Mouse (Mus musculus) heart, embryonic 11.5 days (tissue): Measurements from ENCODE around the gene Tgm7. TPM values are rescaled to one million over a fixed set of nuclear protein-coding genes. Genes with fewer than 3 reads are reported as not detected.

Experiments used
- ATAC-seq: fragments of 200-750 bp; cut with Nextera tagmentation; replicated peaks from 2 replicates; pipeline ENCODE4 v1.8.0; 2017; ENCODE audit warnings: moderate library complexity; ENCODE audit not compliant: insufficient number of reproducible peaks, low FRiP score, low TSS enrichment
- H3K27ac ChIP-seq: fragments of 300-500 bp; sonication (generic); 2 replicates; pipeline ENCODE4 v1.5.1; 2014; ENCODE audit warnings: mild to moderate bottlenecking, low read depth, low read length
- H3K27me3 ChIP-seq: fragments of 300-500 bp; sonication (generic); 2 replicates; pipeline ENCODE4 v1.6.1; 2014; ENCODE audit warnings: mild to moderate bottlenecking, low read length, mixed read lengths; ENCODE audit not compliant: control insufficient read depth, insufficient read depth
- H3K36me3 ChIP-seq: fragments of 300-500 bp; sonication (generic); 2 replicates; pipeline ENCODE4 v1.6.1; 2014; ENCODE audit warnings: mild to moderate bottlenecking, low read length, moderate library complexity, mixed read lengths; ENCODE audit not compliant: control insufficient read depth, insufficient read depth
- H3K4me1 ChIP-seq: fragments of 300-500 bp; sonication (generic); 2 replicates; pipeline ENCODE4 v1.6.1; 2014; ENCODE audit warnings: low read length; ENCODE audit not compliant: control insufficient read depth, insufficient read depth
- H3K4me2 ChIP-seq: fragments of 300-500 bp; sonication (generic); 2 replicates; pipeline ENCODE4 v1.6.1; 2014; ENCODE audit warnings: mild to moderate bottlenecking, moderate library complexity
- H3K4me3 ChIP-seq: fragments of 300-500 bp; sonication (generic); 2 replicates; pipeline ENCODE4 v1.5.1; 2014; ENCODE audit warnings: low read depth, low read length
- H3K9ac ChIP-seq: fragments of 300-500 bp; sonication (generic); 2 replicates; pipeline ENCODE4 v1.6.1; 2014; ENCODE audit warnings: mild to moderate bottlenecking, low read depth, low read length, moderate library complexity
- H3K9me3 ChIP-seq: fragments of 300-500 bp; sonication (generic); replicated peaks from 2 replicates; pipeline ENCODE4 v1.6.1; 2016; ENCODE audit warnings: low read length; ENCODE audit not compliant: control insufficient read depth
- WGBS: fragments of 180-500 bp; shearing (Covaris S2); extraction: QIAGEN DNeasy Blood & Tissue Kit; methylation state at CpG from one replicate; pipeline ENCODE4 v1.1.7; 2014; ENCODE audit not compliant: insufficient replicate concordance; 5-methylcytosine and 5-hydroxymethylcytosine counted together
- polyA plus RNA-seq: library from polyadenylated mRNA; unstranded; fragments of >200 nt; fragmentation: Nextera tagmentation; extraction: Ambion mirVana; gene quantifications from 2 replicates; pipeline ENCODE4 v1.2.1, GENCODE M21; 2014

Tgm7 gene
- not detected in 2 replicates for polyA plus RNA-seq

GRCm38 (mm10) chr2:121109695-121110094 lies at the start of gene Tgm7:
TSS of gene Tgm7 (minus strand) at chr2:121109795.
- Histone ChIP-seq H3K9me3 (no peaks in the 10 kb centered on the region), H3K27ac (no peak within 1 kb of the TSS), H3K4me1 (0 out of 2 replicates have a peak, but pooled peaks cover 2% of the 10 kb centered on the region), H3K4me3 (no peak within 1 kb of the TSS), H3K36me3 (no peaks in the 10 kb centered on the region), H3K27me3 (no peaks in the 10 kb centered on the region), H3K4me2 (no peak within 1 kb of the TSS), H3K9ac (no peak within 1 kb of the TSS)
- ATAC-seq = no peak
- 85% methylated on average over 4 of the region's 4 CpGs for WGBS

GRCm38 (mm10) chr2:121153100-121153499 lies 43.5 kb upstream of the Tgm7 start:
- 81% methylated on average over 3 of the region's 3 CpGs for WGBS
- no peaks in the 10 kb centered on the region for H3K9me3 ChIP-seq

GRCm38 (mm10) chr2:121149679-121150078 lies 40.1 kb upstream of the Tgm7 start:
- Histone ChIP-seq H3K9me3 (no peaks in the 10 kb centered on the region), H3K9ac (no peak overlapping the region), H3K36me3 (peaks cover 9% of the 10 kb centered on the region), H3K27ac (no peak overlapping the region), H3K4me2 (no peak overlapping the region), H3K27me3 (no peaks in the 10 kb centered on the region), H3K4me3 (no peak overlapping the region), H3K4me1 (no peaks in the 10 kb centered on the region)
- WGBS = 76% methylated on average over 5 of the region's 5 CpGs
- ATAC-seq = no peak

More at GRCm38 (mm10) chr2:121153100-121153499, 43.5 kb upstream of the Tgm7 start:
- ATAC-seq = no peak
- Histone ChIP-seq H3K4me3 (no peak overlapping the region), H3K36me3 (peaks cover 6% of the 10 kb centered on the region), H3K9ac (no peak overlapping the region), H3K27ac (no peak overlapping the region), H3K27me3 (no peaks in the 10 kb centered on the region), H3K4me2 (no peak overlapping the region), H3K4me1 (no peaks in the 10 kb centered on the region)

GRCm38 (mm10) chr2:121142415-121142814 lies 32.8 kb upstream of the Tgm7 start:
- no peak for ATAC-seq
- Histone ChIP-seq H3K36me3 (peaks cover 9% of the 10 kb centered on the region), H3K4me2 (no peak overlapping the region), H3K27me3 (no peaks in the 10 kb centered on the region), H3K27ac (no peak overlapping the region), H3K9me3 (no peaks in the 10 kb centered on the region), H3K9ac (no peak overlapping the region), H3K4me1 (peaks cover 18% of the 10 kb centered on the region), H3K4me3 (no peak overlapping the region)
- WGBS = 74% methylated on average over 2 of the region's 2 CpGs

GRCm38 (mm10) chr2:121141216-121142035 lies 31.8 kb upstream of the Tgm7 start:
- Histone ChIP-seq H3K27me3 (no peaks in the 10 kb centered on the region), H3K4me2 (peak overlapping the region; percentile 88), H3K27ac (peak overlapping the region; percentile 88), H3K4me3 (peak overlapping the region; percentile 65), H3K4me1 (peaks cover 18% of the 10 kb centered on the region), H3K9ac (peak overlapping the region; percentile 77), H3K9me3 (no peaks in the 10 kb centered on the region), H3K36me3 (peaks cover 9% of the 10 kb centered on the region)
- no peak for ATAC-seq
- WGBS = 72% methylated on average over 16 of the region's 16 CpGs

GRCm38 (mm10) chr2:121140018-121140882 lies 30.7 kb upstream of the Tgm7 start, which contains the start of the genes Adal and Lcmt2:
TSS of gene Adal (plus strand) at chr2:121140428.
TSS of gene Lcmt2 (minus strand) at chr2:121140653.
- peak within 1 kb of the TSS; percentile 88 for H3K27ac ChIP-seq
- H3K4me2 ChIP-seq = peak within 1 kb of the TSS; percentile 88
- H3K9ac ChIP-seq = peak within 1 kb of the TSS; percentile 77
- H3K4me3 ChIP-seq = peak within 1 kb of the TSS; percentile 65
- peak; percentile 90 for ATAC-seq
- peaks cover 18% of the 10 kb centered on the region for H3K4me1 ChIP-seq
- H3K27me3 ChIP-seq = no peaks in the 10 kb centered on the region
- H3K36me3 ChIP-seq = peaks cover 9% of the 10 kb centered on the region
- WGBS = under 1% methylated on average over 84 of the region's 87 CpGs
- H3K9me3 ChIP-seq = no peaks in the 10 kb centered on the region

- ATAC-seq = no peak; the same call in 1 of the 2 replicates
- H3K27ac ChIP-seq = peak overlapping the region; percentile 88
- 46% methylated on average over 29 of the region's 29 CpGs for WGBS
- peaks cover 9% of the 10 kb centered on the region for H3K36me3 ChIP-seq
- peak overlapping the region; percentile 75 for H3K9ac ChIP-seq
- H3K4me2 ChIP-seq = peak overlapping the region; percentile 88
- peaks cover 18% of the 10 kb centered on the region for H3K4me1 ChIP-seq
- peak overlapping the region; percentile 65 for H3K4me3 ChIP-seq
- H3K27me3 ChIP-seq = no peaks in the 10 kb centered on the region
- H3K9me3 ChIP-seq = no peaks in the 10 kb centered on the region
These were observed 29.8 kb upstream of the Tgm7 start for GRCm38 (mm10) chr2:121139266-121140017.

GRCm38 (mm10) chr2:121137371-121137770 lies 27.8 kb upstream of the Tgm7 start:
- H3K27me3 ChIP-seq = no peaks in the 10 kb centered on the region
- H3K4me2 ChIP-seq = no peak overlapping the region
- H3K27ac ChIP-seq = no peak overlapping the region
- H3K9ac ChIP-seq = no peak overlapping the region
- peaks cover 9% of the 10 kb centered on the region for H3K36me3 ChIP-seq
- H3K4me3 ChIP-seq = no peak overlapping the region
- 95% methylated on average over 4 of the region's 4 CpGs for WGBS
- no peak for ATAC-seq
- H3K4me1 ChIP-seq = peaks cover 18% of the 10 kb centered on the region
- H3K9me3 ChIP-seq = no peaks in the 10 kb centered on the region
